Mouse (Mus musculus): ENCODE measurements around the gene Olfr768. TPM values are rescaled to one million over a fixed set of nuclear protein-coding genes. Genes with fewer than 3 reads are reported as not detected.
"Not testable (repeated sequence)": the region's sequence is repeated elsewhere in the genome, so short reads cannot be mapped to it uniquely, and the experiment has no call there.

Olfr768 gene
- polyA plus RNA-seq (2012; rRNA removed), result not detected in 2 replicates
- 0.04 TPM in 1 of 2 replicates, not detected in the other for polyA plus RNA-seq (2014; fragmentation: Nextera tagmentation; extraction: Ambion mirVana)

- H3K27ac ChIP-seq (replicated peaks; ENCODE audit: low read depth, low read length), result no peak within 1 kb of the TSS
- ATAC-seq (ENCODE audit: low FRiP score, low read depth), result no peak
Measured at GRCm38 (mm10) chr10:129099275-129099674, at the start of gene Olfr768. TSS of gene Olfr768 (minus strand) at chr10:129099375.

GRCm38 (mm10) chr10:129138898-129139297 lies 39.7 kb upstream of the Olfr768 start, which contains the start of gene Olfr770:
TSS of gene Olfr770 (minus strand) at chr10:129138998.
- TF ChIP-seq POLR2A (IDR thresholded peaks at IDR 0.05; ENCODE audit: borderline replicate concordance, extremely low read depth, insufficient read depth, insufficient read length), result no peak
- Histone ChIP-seq H3K36me3 (ENCODE audit: control insufficient read depth, insufficient read depth, low read length) (no peaks in the 10 kb centered on the region), H3K9ac (ENCODE audit: low read depth, low read length, severe bottlenecking) (no peak within 1 kb of the TSS), H3K4me1 (ENCODE audit: control insufficient read depth, insufficient read depth, low read length) (no peaks in the 10 kb centered on the region), H3K27ac (replicated peaks; ENCODE audit: low read depth, low read length) (no peak within 1 kb of the TSS), H3K9me3 (ENCODE audit: control insufficient read depth, low read length) (no peaks in the 10 kb centered on the region), H3K4me2 (replicated peaks; ENCODE audit: low read depth, low read length, severe bottlenecking) (no peak within 1 kb of the TSS), H3K27me3 (ENCODE audit: control insufficient read depth, insufficient read depth, low read length) (no peaks in the 10 kb centered on the region), H3K4me3 (replicated peaks; ENCODE audit: low read length) (no peak within 1 kb of the TSS)
- no peak for DNase-seq (ENCODE audit: low spot score)
- no peak for ATAC-seq (ENCODE audit: low FRiP score, low read depth)
- 61% methylated on average over 2 of the region's 2 CpGs for WGBS

More at GRCm38 (mm10) chr10:129099275-129099674, at the start of gene Olfr768:
- no peak within 1 kb of the TSS for H3K4me3 ChIP-seq (replicated peaks; ENCODE audit: low read length)
- WGBS, result 77% methylated on average over 1 of the region's 1 CpGs
- no peaks in the 10 kb centered on the region for H3K27me3 ChIP-seq (ENCODE audit: control insufficient read depth, insufficient read depth, low read length)
- no peaks in the 10 kb centered on the region for H3K9me3 ChIP-seq (ENCODE audit: control insufficient read depth, low read length)
- H3K36me3 ChIP-seq (ENCODE audit: control insufficient read depth, insufficient read depth, low read length), result no peaks in the 10 kb centered on the region
- no peak for TF ChIP-seq POLR2A (IDR thresholded peaks at IDR 0.05; ENCODE audit: borderline replicate concordance, extremely low read depth, insufficient read depth, insufficient read length)
- no peak for DNase-seq (ENCODE audit: low spot score)
- no peaks in the 10 kb centered on the region for H3K4me1 ChIP-seq (ENCODE audit: control insufficient read depth, insufficient read depth, low read length)
- no peak within 1 kb of the TSS for H3K4me2 ChIP-seq (replicated peaks; ENCODE audit: low read depth, low read length, severe bottlenecking)
- H3K9ac ChIP-seq (ENCODE audit: low read depth, low read length, severe bottlenecking), result no peak within 1 kb of the TSS

- DNase-seq (ENCODE audit: low spot score) (no peak), ATAC-seq (ENCODE audit: low FRiP score, low read depth) (no peak)
- TF ChIP-seq POLR2A (IDR thresholded peaks at IDR 0.05; ENCODE audit: borderline replicate concordance, extremely low read depth, insufficient read depth, insufficient read length), result no peak
- no peak within 1 kb of the TSS for H3K4me2 ChIP-seq (replicated peaks; ENCODE audit: low read depth, low read length, severe bottlenecking)
- H3K4me1 ChIP-seq (ENCODE audit: control insufficient read depth, insufficient read depth, low read length), result no peaks in the 10 kb centered on the region
- H3K36me3 ChIP-seq (ENCODE audit: control insufficient read depth, insufficient read depth, low read length), result no peaks in the 10 kb centered on the region
- H3K9me3 ChIP-seq (ENCODE audit: control insufficient read depth, low read length), result no peaks in the 10 kb centered on the region
- no peak within 1 kb of the TSS for H3K27ac ChIP-seq (replicated peaks; ENCODE audit: low read depth, low read length)
- no peaks in the 10 kb centered on the region for H3K27me3 ChIP-seq (ENCODE audit: control insufficient read depth, insufficient read depth, low read length)
- H3K9ac ChIP-seq (ENCODE audit: low read depth, low read length, severe bottlenecking), result no peak within 1 kb of the TSS
- no peak within 1 kb of the TSS for H3K4me3 ChIP-seq (replicated peaks; ENCODE audit: low read length)
- 78% methylated on average over 2 of the region's 2 CpGs for WGBS
Measured at GRCm38 (mm10) chr10:129117761-129118160, 18.6 kb upstream of the Olfr768 start, which contains the start of gene Olfr769. TSS of gene Olfr769 (minus strand) at chr10:129117861.

- Histone ChIP-seq H3K4me1 (ENCODE audit: control insufficient read depth, insufficient read depth, low read length) (no peaks in the 10 kb centered on the region), H3K9ac (ENCODE audit: low read depth, low read length, severe bottlenecking) (no peak overlapping the region), H3K9me3 (ENCODE audit: control insufficient read depth, low read length) (no peaks in the 10 kb centered on the region), H3K27ac (replicated peaks; ENCODE audit: low read depth, low read length) (no peak overlapping the region), H3K36me3 (ENCODE audit: control insufficient read depth, insufficient read depth, low read length) (no peaks in the 10 kb centered on the region), H3K4me2 (replicated peaks; ENCODE audit: low read depth, low read length, severe bottlenecking) (no peak overlapping the region), H3K27me3 (ENCODE audit: control insufficient read depth, insufficient read depth, low read length) (no peaks in the 10 kb centered on the region), H3K4me3 (replicated peaks; ENCODE audit: low read length) (no peak overlapping the region)
- DNase-seq (ENCODE audit: low spot score) (no peak), ATAC-seq (ENCODE audit: low FRiP score, low read depth) (no peak)
- WGBS, result 86% methylated on average over 3 of the region's 3 CpGs
- no peak for TF ChIP-seq POLR2A (IDR thresholded peaks at IDR 0.05; ENCODE audit: borderline replicate concordance, extremely low read depth, insufficient read depth, insufficient read length)
Measured at GRCm38 (mm10) chr10:129115146-129115545, 16.0 kb upstream of the Olfr768 start.

- no peaks in the 10 kb centered on the region for H3K4me1 ChIP-seq (ENCODE audit: control insufficient read depth, insufficient read depth, low read length)
- H3K9ac ChIP-seq (ENCODE audit: low read depth, low read length, severe bottlenecking), result no peak overlapping the region
- no peaks in the 10 kb centered on the region for H3K36me3 ChIP-seq (ENCODE audit: control insufficient read depth, insufficient read depth, low read length)
- no peak overlapping the region for H3K4me2 ChIP-seq (replicated peaks; ENCODE audit: low read depth, low read length, severe bottlenecking)
- H3K27me3 ChIP-seq (ENCODE audit: control insufficient read depth, insufficient read depth, low read length), result no peaks in the 10 kb centered on the region
- DNase-seq (ENCODE audit: low spot score), result no peak
- no peak overlapping the region for H3K27ac ChIP-seq (replicated peaks; ENCODE audit: low read depth, low read length)
- H3K4me3 ChIP-seq (replicated peaks; ENCODE audit: low read length), result no peak overlapping the region
- TF ChIP-seq POLR2A (IDR thresholded peaks at IDR 0.05; ENCODE audit: borderline replicate concordance, extremely low read depth, insufficient read depth, insufficient read length), result no peak
- no peaks in the 10 kb centered on the region for H3K9me3 ChIP-seq (ENCODE audit: control insufficient read depth, low read length)
- no peak for ATAC-seq (ENCODE audit: low FRiP score, low read depth)
- 43% methylated on average over 3 of the region's 3 CpGs for WGBS
Measured at GRCm38 (mm10) chr10:129101231-129101630, 2.1 kb upstream of the Olfr768 start.

GRCm38 (mm10) chr10:129082810-129083209 lies 16.4 kb downstream of the Olfr768 start, which contains the start of gene Olfr767:
TSS of gene Olfr767 (minus strand) at chr10:129082910.
- not testable (repeated sequence) for H3K36me3 ChIP-seq (ENCODE audit: control insufficient read depth, insufficient read depth, low read length); H3K9me3 ChIP-seq (ENCODE audit: control insufficient read depth, low read length); H3K27ac ChIP-seq (replicated peaks; ENCODE audit: low read depth, low read length); H3K9ac ChIP-seq (ENCODE audit: low read depth, low read length, severe bottlenecking); H3K27me3 ChIP-seq (ENCODE audit: control insufficient read depth, insufficient read depth, low read length); H3K4me1 ChIP-seq (ENCODE audit: control insufficient read depth, insufficient read depth, low read length); H3K4me2 ChIP-seq (replicated peaks; ENCODE audit: low read depth, low read length, severe bottlenecking); DNase-seq (ENCODE audit: low spot score); H3K4me3 ChIP-seq (replicated peaks; ENCODE audit: low read length); ATAC-seq (ENCODE audit: low FRiP score, low read depth)

Measured in limb, embryonic 14.5 days (tissue).